Mouse (Mus musculus): ENCODE data around the gene Kdm5a.

The Kdm5a gene

GRCm38 (mm10) chr6:120473427-120473826 is 109.5 kb downstream of the Kdm5a start:
- DNase-seq = peak in 1 of 2 experiments; percentile 42

GRCm38 (mm10) chr6:120475288-120475687 is 111.4 kb downstream of the Kdm5a start:
- DNase-seq = no peak

DNA sequence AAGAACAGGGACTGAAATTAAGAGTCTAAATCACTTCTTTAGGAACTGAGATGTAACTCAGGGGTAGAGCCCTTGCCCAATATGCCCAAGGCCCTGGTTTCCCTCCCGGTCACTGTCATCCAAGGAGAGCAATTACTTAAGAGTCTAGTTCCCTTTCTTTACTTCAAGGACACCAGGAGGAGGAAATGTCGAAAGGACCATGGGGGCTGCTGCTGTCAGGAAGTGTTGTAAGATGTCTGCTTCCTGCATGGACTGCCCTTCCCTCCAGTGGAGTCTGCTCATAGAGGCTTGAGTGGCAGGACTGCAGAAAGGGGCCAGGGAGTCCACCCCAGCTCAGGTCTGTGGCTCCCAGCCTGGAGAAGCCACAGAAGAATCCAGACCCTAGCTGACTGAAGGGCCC is 115.4 kb downstream of the Kdm5a start:
- no peak for DNase-seq

DNA sequence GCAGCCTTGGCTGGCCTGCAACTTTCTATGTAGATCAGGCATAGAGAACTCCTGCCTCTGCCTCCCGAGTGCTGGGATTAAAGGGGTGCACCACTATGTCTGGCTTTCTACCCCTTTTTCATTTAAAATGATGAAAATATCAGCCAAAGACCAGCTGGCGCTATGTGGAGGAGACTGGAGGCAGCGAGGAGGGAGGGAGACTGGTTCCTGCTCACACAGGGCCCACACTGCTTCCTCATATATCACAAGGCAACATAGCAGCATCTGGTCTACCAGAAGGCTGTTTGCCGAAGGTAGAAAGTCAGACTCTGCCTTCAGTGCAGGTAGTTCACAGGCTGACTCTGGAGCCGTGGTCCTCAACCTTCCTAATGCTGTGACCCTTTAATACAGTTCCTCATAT is 116.4 kb downstream of the Kdm5a start:
- no peak for DNase-seq

GRCm38 (mm10) chr6:120481538-120481937 is 117.6 kb downstream of the Kdm5a start:
- peak; percentile 32 to 53 for DNase-seq

DNA sequence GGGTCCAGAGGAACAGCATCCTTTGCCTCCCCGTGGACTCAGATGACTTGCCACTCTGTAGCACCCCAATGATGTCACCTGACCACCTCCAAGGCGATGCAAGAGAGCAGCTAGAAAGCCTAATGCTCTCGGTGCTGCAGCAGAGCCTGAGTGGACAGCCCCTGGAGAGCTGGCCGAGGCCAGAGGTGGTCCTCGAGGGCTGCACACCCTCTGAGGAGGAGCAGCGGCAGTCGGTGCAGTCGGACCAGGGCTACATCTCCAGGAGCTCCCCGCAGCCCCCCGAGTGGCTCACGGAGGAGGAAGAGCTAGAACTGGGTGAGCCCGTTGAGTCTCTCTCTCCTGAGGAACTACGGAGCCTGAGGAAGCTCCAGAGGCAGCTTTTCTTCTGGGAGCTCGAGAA is 118.1 kb downstream of the Kdm5a start:
- DNase-seq = no peak

DNA sequence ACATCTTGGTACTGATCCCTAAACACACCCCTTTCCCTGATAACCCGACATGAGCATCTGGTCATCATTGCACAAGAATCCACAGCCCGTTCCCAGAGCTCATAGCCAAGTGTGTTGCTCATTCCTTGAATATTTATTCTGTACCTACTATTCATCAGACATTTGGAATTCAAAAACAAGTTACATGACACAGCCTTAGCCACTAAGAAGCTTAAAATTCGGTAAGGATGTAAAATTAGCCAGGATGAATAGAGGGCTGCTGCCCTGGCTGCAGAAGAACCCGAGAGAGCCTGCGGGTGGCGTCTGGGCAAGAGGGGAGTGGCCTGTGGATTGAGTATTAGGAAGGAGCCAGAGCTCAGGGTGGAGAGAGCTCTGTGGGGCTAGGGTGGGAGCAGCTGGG is 118.8 kb downstream of the Kdm5a start:
- no peak for DNase-seq

- DNase-seq = peak; percentile 72 to 75
These were observed 119.3 kb downstream of the Kdm5a start for GRCm38 (mm10) chr6:120483211-120483626.

DNA sequence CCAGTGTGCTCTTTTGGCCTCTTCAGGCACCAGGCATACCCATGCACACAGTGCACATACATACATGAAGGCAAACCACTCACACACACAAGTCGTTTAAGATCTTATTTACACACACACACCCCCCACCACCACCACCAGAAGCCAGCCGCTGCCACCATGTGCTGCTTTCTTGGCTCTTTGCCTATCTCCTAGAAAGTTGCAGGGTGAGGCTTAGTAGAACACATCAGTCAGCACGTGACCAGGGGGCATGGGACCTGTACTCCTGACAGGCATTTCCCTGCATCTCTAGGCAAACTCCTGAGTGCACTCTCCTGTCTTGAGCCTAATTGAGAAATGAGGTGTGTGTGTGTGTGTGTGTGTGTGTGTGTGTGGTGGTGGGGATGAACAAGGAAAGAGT is 121.1 kb downstream of the Kdm5a start:
- no peak for DNase-seq

- DNase-seq = no peak
These were observed 122.2 kb downstream of the Kdm5a start for GRCm38 (mm10) chr6:120486051-120486510.

DNA sequence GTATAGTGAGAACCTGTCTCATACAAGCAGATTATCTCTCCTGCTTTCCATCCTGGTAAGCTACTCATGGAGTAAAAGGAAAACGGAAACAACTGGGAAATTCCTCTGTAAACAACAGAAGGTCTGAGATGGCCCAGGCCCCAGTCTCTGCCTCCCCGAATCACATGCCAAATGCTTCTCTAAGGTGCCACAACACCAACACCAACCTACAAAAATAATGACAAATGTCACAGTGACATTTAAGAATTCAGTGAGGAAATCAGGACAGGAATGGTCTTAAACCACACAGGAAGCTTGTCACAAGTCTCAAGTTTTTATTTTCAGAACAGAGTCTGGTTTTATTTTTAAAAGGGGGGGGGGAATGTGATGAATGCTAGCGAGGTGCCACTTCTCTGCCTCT is 124.7 kb downstream of the Kdm5a start:
- no peak for DNase-seq

DNA sequence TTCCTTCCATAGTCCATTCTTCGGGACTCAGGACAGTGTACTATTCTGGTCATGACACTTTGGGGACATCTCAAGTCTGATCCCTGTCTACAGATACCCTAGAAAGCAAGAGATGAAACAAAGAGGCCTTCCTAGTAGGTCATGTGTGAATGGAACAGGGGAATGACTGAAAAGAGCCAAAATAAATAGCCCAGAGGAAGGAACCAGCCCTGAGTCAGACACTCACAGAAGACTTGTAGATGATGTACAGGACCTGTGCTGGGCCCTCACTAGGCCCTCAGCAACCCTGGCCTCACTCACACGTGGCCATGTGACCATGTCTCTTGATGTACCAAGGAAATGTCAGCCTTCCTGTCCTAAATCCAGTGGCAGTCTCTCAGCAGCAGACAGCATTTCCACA is 125.5 kb downstream of the Kdm5a start:
- no peak for DNase-seq

GRCm38 (mm10) chr6:120491064-120491463 is 127.1 kb downstream of the Kdm5a start:
- no peak for DNase-seq

DNA sequence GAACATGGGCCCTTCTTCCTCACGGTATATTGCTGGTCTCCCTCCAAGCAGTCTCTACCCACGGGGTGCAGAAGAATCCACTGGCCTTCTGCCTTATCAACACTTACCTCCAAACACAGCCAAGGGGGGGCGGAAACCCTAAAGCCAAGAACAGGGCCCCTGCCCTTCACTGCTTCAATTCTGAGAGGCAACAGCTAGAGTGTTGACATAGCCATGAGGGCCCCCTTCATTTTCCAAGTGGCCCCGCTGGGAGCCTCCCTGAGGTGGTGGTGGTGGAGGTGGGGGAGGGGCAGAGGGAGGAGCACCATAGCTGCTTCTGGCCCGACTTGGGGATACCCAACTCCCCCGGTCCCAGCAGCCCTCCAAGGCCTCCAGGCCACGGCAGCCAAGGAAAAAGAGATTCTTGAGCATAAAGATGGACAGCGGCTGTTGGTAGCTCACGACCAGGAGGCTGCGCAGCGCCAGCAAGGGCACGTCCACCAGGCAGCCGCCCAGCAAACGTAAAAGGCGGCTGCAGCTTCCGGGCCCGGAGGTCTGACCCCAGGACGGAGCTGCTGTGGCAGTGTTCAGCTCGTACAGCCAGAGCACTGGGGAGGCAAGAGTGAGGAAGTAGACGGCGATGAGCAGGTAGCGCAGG is 128.1 kb downstream of the Kdm5a start:
- DNase-seq = peak in 1 of 2 experiments; percentile 11

DNA sequence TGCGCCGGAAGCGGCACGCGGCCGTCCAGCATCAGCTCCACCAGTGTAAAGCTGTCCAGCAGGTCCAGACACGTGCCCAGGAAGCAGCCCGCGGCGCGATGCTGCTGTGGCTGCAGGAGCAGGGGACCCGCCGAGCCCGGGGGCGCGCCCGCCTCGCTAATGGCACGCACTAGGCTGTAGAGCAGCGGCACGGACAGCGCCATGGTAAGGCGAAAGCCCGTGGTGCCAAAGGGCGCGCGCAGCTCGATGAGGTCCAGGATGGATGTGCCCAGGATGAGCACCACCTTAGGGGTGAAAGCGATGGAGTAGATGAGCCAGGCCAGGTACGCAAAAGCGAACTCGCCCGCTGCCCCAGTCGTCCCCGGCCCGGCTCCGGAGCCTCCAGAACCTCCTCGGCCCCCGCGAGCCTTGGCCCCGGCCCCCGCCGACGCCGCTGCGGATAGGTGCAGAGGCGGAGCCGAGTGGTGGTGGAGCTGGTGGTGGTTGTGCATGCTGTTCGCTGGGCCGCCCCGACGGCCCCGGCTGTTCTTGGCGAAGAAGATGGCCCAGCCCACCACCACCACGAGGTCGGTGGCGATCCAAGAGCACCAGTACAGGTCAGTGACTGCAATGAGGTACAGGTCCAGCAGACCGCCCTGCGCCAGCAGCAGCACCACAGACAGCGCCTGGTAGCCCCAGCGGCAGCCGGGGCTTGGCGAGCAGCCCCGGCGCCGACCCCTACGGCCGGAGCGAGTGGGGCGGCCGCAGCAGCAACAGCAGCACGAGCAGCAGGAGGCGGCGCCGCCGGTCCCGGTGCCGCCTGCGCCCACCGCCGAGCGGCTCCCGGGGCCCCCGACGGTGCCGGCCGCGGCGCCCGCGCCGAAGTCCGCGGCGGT is 128.8 kb downstream of the Kdm5a start:
- DNase-seq = peak; percentile 63 to 76

GRCm38 (mm10) chr6:120493374-120494181 is 129.7 kb downstream of the Kdm5a start, which contains the start of gene Tmem121b:
Tmem121b (minus strand) TSS chr6:120493807.
- DNase-seq = peak; percentile 86 to 92

Data from kidney, postnatal 4 days (tissue).